Mouse (Mus musculus) embryonic facial prominence, embryonic 15.5 days (tissue): ENCODE data around the gene AC134908.4. TPM values are rescaled to one million over a fixed set of nuclear protein-coding genes. Genes with fewer than 3 reads are reported as not detected.
"Not testable (repeated sequence)": the region's sequence is repeated elsewhere in the genome, so short reads cannot be mapped to it uniquely, and the experiment has no call there.

Experiments used
- ATAC-seq: fragments of 200-750 bp; cut with Nextera tagmentation; 2 replicates; pipeline ENCODE4 v1.8.0; 2017; ENCODE audit warnings: low read depth, moderate TSS enrichment; ENCODE audit not compliant: insufficient number of reproducible peaks, low FRiP score, low TSS enrichment
- H3K27ac ChIP-seq: fragments of 300-500 bp; sonication (generic); replicated peaks from 2 replicates; pipeline ENCODE4 v1.5.1; 2015; ENCODE audit warnings: mild to moderate bottlenecking, inconsistent platforms
- H3K27me3 ChIP-seq: fragments of 300-500 bp; sonication (generic); 2 replicates; pipeline ENCODE4 v1.6.1; 2015; ENCODE audit warnings: inconsistent platforms
- H3K36me3 ChIP-seq: fragments of 300-500 bp; sonication (generic); 2 replicates; pipeline ENCODE4 v1.6.1; 2015; ENCODE audit warnings: mild to moderate bottlenecking, inconsistent platforms
- H3K4me1 ChIP-seq: fragments of 300-500 bp; sonication (generic); 2 replicates; pipeline ENCODE4 v1.6.1; 2015; ENCODE audit warnings: inconsistent platforms
- H3K4me2 ChIP-seq: fragments of 300-500 bp; sonication (generic); replicated peaks from 2 replicates; pipeline ENCODE4 v1.6.1; 2015; ENCODE audit warnings: mild to moderate bottlenecking, inconsistent platforms
- H3K4me3 ChIP-seq: fragments of 300-500 bp; sonication (generic); replicated peaks from 2 replicates; pipeline ENCODE4 v1.5.1; 2015; ENCODE audit warnings: mild to moderate bottlenecking, inconsistent platforms
- H3K9ac ChIP-seq: fragments of 300-500 bp; sonication (generic); 2 replicates; pipeline ENCODE4 v1.6.1; 2015; ENCODE audit warnings: inconsistent platforms
- H3K9me3 ChIP-seq: fragments of 300-500 bp; sonication (generic); replicated peaks from 2 replicates; pipeline ENCODE4 v1.6.1; 2016; ENCODE audit warnings: inconsistent platforms
- WGBS: fragments of 180-500 bp; shearing (Covaris S2); methylation state at CpG from one replicate; pipeline ENCODE4 v1.1.7; 2015; 5-methylcytosine and 5-hydroxymethylcytosine counted together
- microRNA-seq: library from miRNA; unstranded; fragments of <30 nt; microRNA quantifications from one replicate; pipeline ENCODE4, GENCODE M21; 2016; ENCODE audit warnings: borderline number of aligned reads
- polyA plus RNA-seq: library from polyadenylated mRNA; unstranded; fragments of >200 nt; fragmentation: Nextera tagmentation; extraction: Ambion mirVana; gene quantifications from 2 replicates; pipeline ENCODE4 v1.2.1, GENCODE M21; 2015

AC134908.4 gene
- polyA plus RNA-seq, 1 experiment from 2014 or later: not detected

DNA sequence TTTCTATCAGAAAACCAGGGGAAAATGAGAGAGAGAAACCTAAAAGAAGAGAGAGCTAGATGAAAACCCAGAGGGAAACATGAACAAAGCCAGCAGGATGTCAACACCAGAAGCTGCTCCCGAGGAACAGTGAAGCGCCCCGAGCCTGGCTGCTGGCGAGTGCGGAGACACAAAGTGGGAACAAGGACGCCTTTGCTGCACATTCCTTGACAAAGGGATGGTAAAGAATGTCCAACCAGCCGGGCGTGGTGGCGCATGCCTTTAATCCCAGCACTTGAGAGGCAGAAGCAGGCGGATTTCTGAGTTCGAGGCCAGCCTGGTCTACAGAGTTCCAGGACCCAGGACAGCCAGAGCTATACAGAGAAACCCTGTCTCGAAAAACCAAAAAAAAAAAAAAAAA lies 54.0 kb downstream of the AC134908.4 start:
- 65% methylated on average over 12 of the region's 12 CpGs for WGBS
- not testable (repeated sequence) for H3K27ac ChIP-seq, H3K4me2 ChIP-seq, H3K9me3 ChIP-seq, H3K4me1 ChIP-seq, H3K36me3 ChIP-seq, H3K4me3 ChIP-seq, H3K9ac ChIP-seq, H3K27me3 ChIP-seq, ATAC-seq

Small RNA genes lying within 50 kb of the gene (microRNA-seq; reads per million reads assigned to microRNA genes)
- not detected for gene Gm25083
- not detected for gene Mir3082
- gene Mir6966: not detected

Other genes starting within 250 kb of the AC134908.4 start
- gene Sox8, start 225.0 kb downstream of the AC134908.4 start, polyA plus RNA-seq: 13.1 and 13.7 TPM in 2 replicates
- gene Lmf1, start 216.6 kb downstream of the AC134908.4 start, polyA plus RNA-seq: 29.0 and 31.4 TPM in 2 replicates
- gene Gng13, start 78.5 kb downstream of the AC134908.4 start, polyA plus RNA-seq: 23.7 and 44.9 TPM in 2 replicates
- gene Chtf18, start 68.2 kb downstream of the AC134908.4 start, polyA plus RNA-seq: 22.6 and 24.5 TPM in 2 replicates
- gene Rpusd1, start 68.0 kb downstream of the AC134908.4 start, polyA plus RNA-seq: 25.1 and 26.0 TPM in 2 replicates
- gene Mslnl, start 59.6 kb downstream of the AC134908.4 start, polyA plus RNA-seq: 2.4 and 3.9 TPM in 2 replicates
- gene Msln, start 41.3 kb downstream of the AC134908.4 start, polyA plus RNA-seq: 24.2 and 31.4 TPM in 2 replicates
- gene Narfl, start 21.9 kb downstream of the AC134908.4 start, polyA plus RNA-seq: 26.9 and 27.1 TPM in 2 replicates
- gene Haghl, start 10.0 kb downstream of the AC134908.4 start, polyA plus RNA-seq: 62.0 and 67.2 TPM in 2 replicates
- 2.9 and 4.8 TPM in 2 replicates for gene Ccdc78, start 9.1 kb downstream of the AC134908.4 start, polyA plus RNA-seq
- 95.7 and 99.3 TPM in 2 replicates for gene Fam173a, start 2.8 kb downstream of the AC134908.4 start, polyA plus RNA-seq
- gene Metrn, start 1.5 kb upstream of the AC134908.4 start, polyA plus RNA-seq: 41.8 and 44.8 TPM in 2 replicates
- 3.8 and 4.0 TPM in 2 replicates for gene Fbxl16, start 13.4 kb upstream of the AC134908.4 start, polyA plus RNA-seq
- gene Wdr24, start 28.0 kb upstream of the AC134908.4 start, polyA plus RNA-seq: 24.7 and 27.1 TPM in 2 replicates
- gene Jmjd8, start 33.2 kb upstream of the AC134908.4 start, polyA plus RNA-seq: 44.9 and 46.2 TPM in 2 replicates
- 343 and 364 TPM in 2 replicates for gene Stub1, start 37.7 kb upstream of the AC134908.4 start, polyA plus RNA-seq
- 2.7 and 3.2 TPM in 2 replicates for gene Rhbdl1, start 41.6 kb upstream of the AC134908.4 start, polyA plus RNA-seq
- 2.5 and 3.5 TPM in 2 replicates for gene Gm20683, start 46.1 kb upstream of the AC134908.4 start, polyA plus RNA-seq
- gene Rhot2, start 49.2 kb upstream of the AC134908.4 start, polyA plus RNA-seq: 24.5 and 25.8 TPM in 2 replicates
- 21.5 and 32.1 TPM in 2 replicates for gene Wdr90, start 65.8 kb upstream of the AC134908.4 start, polyA plus RNA-seq
- gene Mcrip2, start 73.1 kb upstream of the AC134908.4 start, polyA plus RNA-seq: 13.4 and 15.7 TPM in 2 replicates
- gene Mettl26, start 79.4 kb upstream of the AC134908.4 start, polyA plus RNA-seq: 49.6 and 51.8 TPM in 2 replicates
- 0.62 and 0.83 TPM in 2 replicates for gene Wfikkn1, start 85.2 kb upstream of the AC134908.4 start, polyA plus RNA-seq
- 35.8 and 38.9 TPM in 2 replicates for gene Rab40c, start 124.1 kb upstream of the AC134908.4 start, polyA plus RNA-seq
- gene Pigq, start 149.3 kb upstream of the AC134908.4 start, polyA plus RNA-seq: 51.1 and 58.4 TPM in 2 replicates
- 2.7 and 5.8 TPM in 2 replicates for gene Nhlrc4, start 149.3 kb upstream of the AC134908.4 start, polyA plus RNA-seq
- 0.24 and 0.28 TPM in 2 replicates for gene A930017K11Rik, start 156.9 kb upstream of the AC134908.4 start, polyA plus RNA-seq
- 24.5 and 29.8 TPM in 2 replicates for gene Capn15, start 190.1 kb upstream of the AC134908.4 start, polyA plus RNA-seq